Mouse (Mus musculus): ENCODE results near the gene Usp15. TPM values are rescaled to one million over a fixed set of nuclear protein-coding genes. Genes with fewer than 3 reads are reported as not detected.

Usp15 gene
- polyA plus RNA-seq, 1 experiment from 2014 or later = 59.2 TPM

DNA sequence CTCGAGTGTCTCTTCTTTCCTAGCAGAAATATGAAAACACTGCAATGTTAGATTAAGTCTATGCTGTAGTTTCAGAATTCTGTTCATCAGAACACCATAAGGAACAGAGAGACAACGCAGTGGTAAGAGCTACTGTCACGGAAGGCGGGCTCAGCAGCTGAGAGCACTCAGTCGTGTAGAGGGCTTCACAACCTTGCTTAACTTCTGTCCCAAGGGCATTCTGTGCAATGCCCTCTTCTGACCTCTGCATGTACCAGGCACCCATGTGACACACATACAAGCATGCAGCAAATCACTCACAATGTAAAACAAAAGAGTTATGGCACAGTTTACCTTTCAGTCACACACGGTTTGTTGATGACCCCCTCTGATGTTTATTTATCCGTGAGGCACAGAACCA, 37.5 kb downstream of the Usp15 start:
- no peak overlapping the region for H3K27ac ChIP-seq
- H3K27me3 ChIP-seq (ENCODE audit: insufficient read depth, low read length) = no peaks in the 10 kb centered on the region
- ATAC-seq (replicated peaks; ENCODE audit: low FRiP score, low read depth) = peak; percentile 77
- no peaks in the 10 kb centered on the region for H3K9me3 ChIP-seq (replicated peaks; ENCODE audit: low read length)
- H3K4me2 ChIP-seq (ENCODE audit: low read length) = no peak overlapping the region
- DNase-seq (ENCODE audit: low spot score) = no peak
- 0 out of 2 replicates have a peak, but pooled peaks cover 9% of the 10 kb centered on the region for H3K36me3 ChIP-seq (ENCODE audit: insufficient read depth, low read length)
- H3K4me3 ChIP-seq (replicated peaks; ENCODE audit: low read depth, low read length) = no peak overlapping the region
- WGBS = 61% methylated on average over 7 of the region's 7 CpGs
- H3K4me1 ChIP-seq (replicated peaks; ENCODE audit: insufficient read depth, low read length) = no peaks in the 10 kb centered on the region
- no peak for TF ChIP-seq CTCF (IDR thresholded peaks at IDR 0.05; ENCODE audit: low read depth)
- no peak overlapping the region for H3K9ac ChIP-seq (ENCODE audit: low read depth, low read length)

GRCm38 (mm10) chr10:123156392-123156791, 40.4 kb downstream of the Usp15 start:
- Histone ChIP-seq H3K4me3 (replicated peaks; ENCODE audit: low read depth, low read length) (no peak overlapping the region), H3K9me3 (replicated peaks; ENCODE audit: low read length) (no peaks in the 10 kb centered on the region), H3K9ac (ENCODE audit: low read depth, low read length) (no peak overlapping the region), H3K27ac (no peak overlapping the region), H3K4me1 (replicated peaks; ENCODE audit: insufficient read depth, low read length) (no peaks in the 10 kb centered on the region), H3K27me3 (ENCODE audit: insufficient read depth, low read length) (no peaks in the 10 kb centered on the region), H3K36me3 (ENCODE audit: insufficient read depth, low read length) (0 out of 2 replicates have a peak, but pooled peaks cover 12% of the 10 kb centered on the region), H3K4me2 (ENCODE audit: low read length) (no peak overlapping the region)
- ATAC-seq (replicated peaks; ENCODE audit: low FRiP score, low read depth) (no peak), DNase-seq (ENCODE audit: low spot score) (no peak)
- TF ChIP-seq CTCF (IDR thresholded peaks at IDR 0.05; ENCODE audit: low read depth) = no peak
- WGBS = 85% methylated on average over 2 of the region's 2 CpGs

DNA sequence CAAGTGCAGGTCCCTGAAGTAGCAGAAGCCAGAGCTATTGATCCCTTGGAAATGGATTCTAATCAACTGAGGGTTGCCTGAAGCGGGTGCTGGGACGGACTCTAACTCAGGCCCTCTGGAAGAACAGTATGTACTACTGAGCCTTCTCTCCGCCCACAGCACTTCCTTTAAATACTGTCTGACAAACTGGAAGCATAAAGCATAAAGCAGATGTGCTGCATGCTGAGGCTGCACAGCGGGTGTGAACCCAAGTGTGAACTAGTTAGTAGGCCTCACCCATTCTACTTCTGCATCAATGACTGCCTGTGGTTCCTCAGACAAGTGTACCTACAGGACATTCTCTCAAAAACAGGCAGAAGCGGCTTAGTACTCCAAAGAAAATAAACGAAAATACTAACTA, 41.0 kb downstream of the Usp15 start:
- Histone ChIP-seq H3K4me2 (ENCODE audit: low read length) (no peak overlapping the region), H3K9me3 (replicated peaks; ENCODE audit: low read length) (no peaks in the 10 kb centered on the region), H3K27ac (no peak overlapping the region), H3K27me3 (ENCODE audit: insufficient read depth, low read length) (no peaks in the 10 kb centered on the region), H3K4me1 (replicated peaks; ENCODE audit: insufficient read depth, low read length) (no peaks in the 10 kb centered on the region), H3K4me3 (replicated peaks; ENCODE audit: low read depth, low read length) (no peak overlapping the region), H3K9ac (ENCODE audit: low read depth, low read length) (no peak overlapping the region), H3K36me3 (ENCODE audit: insufficient read depth, low read length) (0 out of 2 replicates have a peak, but pooled peaks cover 12% of the 10 kb centered on the region)
- DNase-seq (ENCODE audit: low spot score) (no peak), ATAC-seq (replicated peaks; ENCODE audit: low FRiP score, low read depth) (no peak)
- no peak for TF ChIP-seq CTCF (IDR thresholded peaks at IDR 0.05; ENCODE audit: low read depth)
- 95% methylated on average over 6 of the region's 6 CpGs for WGBS

- no peaks in the 10 kb centered on the region for H3K9me3 ChIP-seq (replicated peaks; ENCODE audit: low read length)
- H3K27me3 ChIP-seq (ENCODE audit: insufficient read depth, low read length) = no peaks in the 10 kb centered on the region
- H3K4me2 ChIP-seq (ENCODE audit: low read length) = no peak overlapping the region
- ATAC-seq (replicated peaks; ENCODE audit: low FRiP score, low read depth) (no peak), DNase-seq (ENCODE audit: low spot score) (no peak)
- H3K27ac ChIP-seq = no peak overlapping the region
- H3K36me3 ChIP-seq (ENCODE audit: insufficient read depth, low read length) = 0 out of 2 replicates have a peak, but pooled peaks cover 12% of the 10 kb centered on the region
- TF ChIP-seq CTCF (IDR thresholded peaks at IDR 0.05; ENCODE audit: low read depth) = no peak
- no peak overlapping the region for H3K9ac ChIP-seq (ENCODE audit: low read depth, low read length)
- H3K4me1 ChIP-seq (replicated peaks; ENCODE audit: insufficient read depth, low read length) = no peaks in the 10 kb centered on the region
- 39% methylated on average over 2 of the region's 2 CpGs for WGBS
- H3K4me3 ChIP-seq (replicated peaks; ENCODE audit: low read depth, low read length) = no peak overlapping the region
These were observed 43.5 kb downstream of the Usp15 start for GRCm38 (mm10) chr10:123153321-123153720.

GRCm38 (mm10) chr10:123148025-123148814, 48.6 kb downstream of the Usp15 start:
- peak; percentile 62 for DNase-seq (ENCODE audit: low spot score)
- no peak for TF ChIP-seq CTCF (IDR thresholded peaks at IDR 0.05; ENCODE audit: low read depth)
- Histone ChIP-seq H3K4me3 (replicated peaks; ENCODE audit: low read depth, low read length) (no peak overlapping the region), H3K4me2 (ENCODE audit: low read length) (no peak overlapping the region), H3K9me3 (replicated peaks; ENCODE audit: low read length) (no peaks in the 10 kb centered on the region), H3K9ac (ENCODE audit: low read depth, low read length) (no peak overlapping the region), H3K27me3 (ENCODE audit: insufficient read depth, low read length) (no peaks in the 10 kb centered on the region), H3K4me1 (replicated peaks; ENCODE audit: insufficient read depth, low read length) (no peaks in the 10 kb centered on the region), H3K27ac (no peak overlapping the region), H3K36me3 (ENCODE audit: insufficient read depth, low read length) (0 out of 2 replicates have a peak, but pooled peaks cover 15% of the 10 kb centered on the region)
- ATAC-seq (replicated peaks; ENCODE audit: low FRiP score, low read depth) = no peak
- 31% methylated on average over 4 of the region's 4 CpGs for WGBS

GRCm38 (mm10) chr10:123147180-123147579, 49.6 kb downstream of the Usp15 start:
- DNase-seq (ENCODE audit: low spot score) = peak; percentile 54

More at GRCm38 (mm10) chr10:123147180-123147579, 49.6 kb downstream of the Usp15 start:
- no peaks in the 10 kb centered on the region for H3K27me3 ChIP-seq (ENCODE audit: insufficient read depth, low read length)
- no peaks in the 10 kb centered on the region for H3K4me1 ChIP-seq (replicated peaks; ENCODE audit: insufficient read depth, low read length)
- no peak overlapping the region for H3K4me3 ChIP-seq (replicated peaks; ENCODE audit: low read depth, low read length)
- H3K4me2 ChIP-seq (ENCODE audit: low read length) = no peak overlapping the region
- no peak overlapping the region for H3K27ac ChIP-seq
- 0 out of 2 replicates have a peak, but pooled peaks cover 14% of the 10 kb centered on the region for H3K36me3 ChIP-seq (ENCODE audit: insufficient read depth, low read length)
- 28% methylated on average over 6 of the region's 6 CpGs for WGBS
- no peaks in the 10 kb centered on the region for H3K9me3 ChIP-seq (replicated peaks; ENCODE audit: low read length)
- H3K9ac ChIP-seq (ENCODE audit: low read depth, low read length) = no peak overlapping the region
- no peak for TF ChIP-seq CTCF (IDR thresholded peaks at IDR 0.05; ENCODE audit: low read depth)
- ATAC-seq (replicated peaks; ENCODE audit: low FRiP score, low read depth) = peak; percentile 83
